Mouse (Mus musculus): ENCODE data around the gene Tmem72.

DNA sequence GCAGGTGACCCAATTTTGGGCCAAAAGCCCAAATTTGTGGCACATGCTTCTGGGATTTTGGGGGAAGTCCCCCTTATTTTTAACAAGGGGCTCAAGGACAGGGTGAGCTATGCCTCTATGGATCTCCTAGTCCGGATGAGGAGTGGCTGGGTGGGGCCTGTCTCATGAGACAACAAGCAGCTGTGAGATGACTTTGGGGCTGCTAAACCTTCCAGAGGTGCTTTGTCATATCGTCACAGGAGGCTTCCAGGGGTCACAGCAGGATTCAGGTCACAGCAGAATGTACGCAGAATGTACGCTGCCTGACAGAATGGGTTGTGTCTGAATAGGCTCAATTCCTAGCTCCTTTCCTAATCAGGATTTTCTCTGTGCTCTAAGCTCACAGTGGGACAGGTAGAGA is 1.6 kb upstream of the Tmem72 start:
- no peak for TF ChIP-seq CTCF (IDR thresholded peaks at IDR 0.05; ENCODE audit: control insufficient read depth, insufficient read depth, insufficient replicate concordance, low read depth, low read length)
- TF ChIP-seq POLR2A (IDR thresholded peaks at IDR 0.05; ENCODE audit: control insufficient read depth, low read depth, low read length) = no peak
